Mouse (Mus musculus): ENCODE data around the gene Ranbp1.

DNA sequence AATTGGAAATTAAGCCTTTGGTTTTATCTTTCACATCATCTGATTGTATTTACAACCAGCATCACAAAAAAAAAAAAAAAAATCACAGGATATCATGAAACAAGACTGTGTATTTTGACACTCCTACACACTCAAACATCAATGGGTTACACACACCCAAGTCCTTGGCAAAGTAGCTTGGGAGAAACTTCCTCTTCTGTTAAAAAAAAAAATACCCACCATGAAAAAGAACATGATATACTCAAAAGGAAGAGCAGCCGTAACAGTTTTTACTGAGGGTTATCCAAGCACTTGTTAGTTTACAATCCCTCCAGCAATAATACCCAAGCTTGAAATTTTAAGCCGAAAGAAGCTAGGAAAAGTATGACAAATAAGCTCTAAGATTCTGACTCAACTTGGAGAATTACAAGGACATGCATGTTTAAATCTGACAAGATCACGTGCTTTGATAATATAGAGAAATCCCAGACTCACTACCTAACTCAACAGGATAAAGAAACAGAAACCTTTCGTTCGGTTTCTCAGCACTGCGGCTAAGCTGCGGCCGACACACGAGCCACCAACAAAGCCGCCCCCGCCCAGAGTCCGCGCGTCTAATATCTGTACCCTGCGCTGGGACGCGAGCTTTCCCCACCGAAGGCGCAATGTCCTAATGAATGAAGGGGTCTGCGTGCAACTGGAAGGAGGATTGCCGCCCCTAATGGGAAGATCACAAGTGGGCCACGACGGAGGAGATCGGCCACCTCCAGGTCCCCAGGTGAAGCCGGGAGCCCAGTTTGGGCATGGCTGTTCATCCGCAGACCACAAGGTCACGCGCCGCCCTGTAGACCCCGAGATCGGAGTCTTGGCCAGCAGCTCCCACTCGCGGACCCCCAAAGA is 772 bp downstream of the Ranbp1 start:
- TF ChIP-seq CTCF (IDR thresholded peaks at IDR 0.05; ENCODE audit: insufficient read depth, low read depth, low read length) = no peak
- TF ChIP-seq POLR2A (IDR thresholded peaks at IDR 0.05; ENCODE audit: insufficient read depth, low read depth, low read length) = no peak
